Mouse (Mus musculus): ENCODE results near the gene Rnf121.

GRCm38 (mm10) chr7:102035534-102035933, 29.7 kb downstream of the Rnf121 start:
- TF ChIP-seq POLR2A (IDR thresholded peaks at IDR 0.05; ENCODE audit: borderline replicate concordance, extremely low read depth, low read depth, low read length) (no peak), CTCF (IDR thresholded peaks at IDR 0.05; ENCODE audit: insufficient read depth, low read length) (no peak)

All from lung, adult 2 months (tissue).